Mouse (Mus musculus) limb, embryonic 14.5 days (tissue): Measurements from ENCODE around the gene Pcbp3. TPM values are rescaled to one million over a fixed set of nuclear protein-coding genes. Genes with fewer than 3 reads are reported as not detected.

Source experiments
- ATAC-seq: fragments of 200-750 bp; cut with Nextera tagmentation; 2 replicates; pipeline ENCODE4 v1.8.0; 2017; ENCODE audit warnings: low read depth, moderate number of reproducible peaks, moderate TSS enrichment; ENCODE audit not compliant: low FRiP score
- DNase-seq: peaks from one replicate; pipeline ENCODE4 v3.0.0-alpha.2; 2015; ENCODE audit warnings: low spot score
- H3K27ac ChIP-seq: fragments of 300-500 bp; sonication (generic); replicated peaks from 2 replicates; pipeline ENCODE4 v1.5.1; 2014; ENCODE audit warnings: low read depth, mild to moderate bottlenecking, low read length, moderate library complexity, mixed read lengths
- H3K27me3 ChIP-seq: fragments of 300-500 bp; sonication (generic); 2 replicates; pipeline ENCODE4 v1.6.1; 2014; ENCODE audit warnings: low read length, mixed read lengths; ENCODE audit not compliant: control insufficient read depth, insufficient read depth
- H3K36me3 ChIP-seq: fragments of 300-500 bp; sonication (generic); 2 replicates; pipeline ENCODE4 v1.6.1; 2014; ENCODE audit warnings: mild to moderate bottlenecking, low read length, moderate library complexity, mixed read lengths; ENCODE audit not compliant: control insufficient read depth, insufficient read depth
- H3K4me1 ChIP-seq: fragments of 300-500 bp; sonication (generic); 2 replicates; pipeline ENCODE4 v1.6.1; 2014; ENCODE audit warnings: antibody characterized with exemption, low read length, mixed read lengths; ENCODE audit not compliant: control insufficient read depth, insufficient read depth
- H3K4me2 ChIP-seq: fragments of 300-500 bp; sonication (generic); replicated peaks from 2 replicates; pipeline ENCODE4 v1.6.1; 2014; ENCODE audit warnings: low read depth, mild to moderate bottlenecking, low read length, moderate library complexity; ENCODE audit not compliant: severe bottlenecking
- H3K4me3 ChIP-seq: fragments of 300-500 bp; sonication (generic); replicated peaks from 2 replicates; pipeline ENCODE4 v1.5.1; 2014; ENCODE audit warnings: low read length
- H3K9ac ChIP-seq: fragments of 300-500 bp; sonication (generic); 2 replicates; pipeline ENCODE4 v1.6.1; 2014; ENCODE audit warnings: mild to moderate bottlenecking, low read depth, low read length, moderate library complexity; ENCODE audit not compliant: severe bottlenecking
- H3K9me3 ChIP-seq: fragments of 300-500 bp; sonication (generic); 2 replicates; pipeline ENCODE4 v1.6.1; 2016; ENCODE audit warnings: low read length; ENCODE audit not compliant: control insufficient read depth
- POLR2A ChIP-seq: fragments of 200-500 bp; IDR thresholded peaks from 2 replicates; pipeline ENCODE4 v1.8.0; 2012; ENCODE audit warnings: inconsistent platforms, mild to moderate bottlenecking, moderate library complexity, borderline replicate concordance; ENCODE audit not compliant: insufficient read depth, insufficient read length; ENCODE audit errors: extremely low read depth
- WGBS: fragments of 180-500 bp; shearing (Covaris S2); extraction: QIAGEN DNeasy Blood & Tissue Kit; methylation state at CpG from one replicate; pipeline ENCODE4 v1.1.7; 2014; 5-methylcytosine and 5-hydroxymethylcytosine counted together
- polyA plus RNA-seq, 2 experiments: library from polyadenylated mRNA; depleted of rRNA in 1 of 2; stranded (reverse) in 1 of 2; unstranded in 1 of 2; fragments of >200 nt; fragmentation: Nextera tagmentation in 1 of 2; extraction: Ambion mirVana in 1 of 2; gene quantifications; 2 replicates each; pipeline versions ENCODE4 v1.2.1 to v1.2.3; 2012 to 2014

The Pcbp3 gene
- polyA plus RNA-seq, 2 experiments = 11.5 to 16.4 TPM

GRCm38 (mm10) chr10:76835497-76836357 lies 126.0 kb downstream of the Pcbp3 start:
- H3K36me3 ChIP-seq = no peaks in the 10 kb centered on the region
- H3K4me1 ChIP-seq = peaks cover 5% of the 10 kb centered on the region; the same call in 1 of the 2 replicates
- ATAC-seq = peak; percentile 75
- H3K27me3 ChIP-seq = no peaks in the 10 kb centered on the region
- no peak overlapping the region for H3K4me3 ChIP-seq
- no peaks in the 10 kb centered on the region for H3K9me3 ChIP-seq
- WGBS = 47% methylated on average over 14 of the region's 14 CpGs
- H3K9ac ChIP-seq = no peak overlapping the region
- TF ChIP-seq POLR2A = no peak
- no peak overlapping the region for H3K4me2 ChIP-seq
- peak; percentile 90 for DNase-seq
- H3K27ac ChIP-seq = no peak overlapping the region

- ATAC-seq (no peak), DNase-seq (no peak)
- no peaks in the 10 kb centered on the region for H3K9me3 ChIP-seq
- no peak overlapping the region for H3K4me2 ChIP-seq
- TF ChIP-seq POLR2A = no peak
- 75% methylated on average over 1 of the region's 1 CpGs for WGBS
- H3K27ac ChIP-seq = no peak overlapping the region
- H3K9ac ChIP-seq = no peak overlapping the region
- H3K27me3 ChIP-seq = no peaks in the 10 kb centered on the region
- no peak overlapping the region for H3K4me3 ChIP-seq
- peaks cover 5% of the 10 kb centered on the region; the same call in 1 of the 2 replicates for H3K4me1 ChIP-seq
- H3K36me3 ChIP-seq = no peaks in the 10 kb centered on the region
Measured at GRCm38 (mm10) chr10:76832841-76833240, 128.8 kb downstream of the Pcbp3 start.

- H3K4me3 ChIP-seq = no peak overlapping the region
- no peak overlapping the region for H3K27ac ChIP-seq
- ATAC-seq (no peak), DNase-seq (no peak)
- H3K9me3 ChIP-seq = no peaks in the 10 kb centered on the region
- peaks cover 5% of the 10 kb centered on the region; the same call in 1 of the 2 replicates for H3K4me1 ChIP-seq
- no peak overlapping the region for H3K9ac ChIP-seq
- no peaks in the 10 kb centered on the region for H3K36me3 ChIP-seq
- H3K27me3 ChIP-seq = no peaks in the 10 kb centered on the region
- TF ChIP-seq POLR2A = no peak
- 85% methylated on average over 2 of the region's 2 CpGs for WGBS
- no peak overlapping the region for H3K4me2 ChIP-seq
Measured at GRCm38 (mm10) chr10:76831915-76832314, 129.8 kb downstream of the Pcbp3 start.

GRCm38 (mm10) chr10:76831151-76831550 lies 130.5 kb downstream of the Pcbp3 start:
- Histone ChIP-seq H3K9me3 (no peaks in the 10 kb centered on the region), H3K36me3 (no peaks in the 10 kb centered on the region), H3K27ac (no peak overlapping the region), H3K4me2 (no peak overlapping the region), H3K9ac (no peak overlapping the region), H3K4me3 (no peak overlapping the region), H3K4me1 (peaks cover 4% of the 10 kb centered on the region; the same call in 1 of the 2 replicates), H3K27me3 (no peaks in the 10 kb centered on the region)
- DNase-seq = no peak
- no peak for ATAC-seq
- TF ChIP-seq POLR2A = no peak
- 83% methylated on average over 1 of the region's 1 CpGs for WGBS

GRCm38 (mm10) chr10:76828936-76829335 lies 132.8 kb downstream of the Pcbp3 start:
- Histone ChIP-seq H3K27ac (no peak overlapping the region), H3K36me3 (no peaks in the 10 kb centered on the region), H3K27me3 (no peaks in the 10 kb centered on the region), H3K4me1 (no peaks in the 10 kb centered on the region), H3K4me3 (no peak overlapping the region), H3K9me3 (no peaks in the 10 kb centered on the region), H3K9ac (no peak overlapping the region), H3K4me2 (no peak overlapping the region)
- DNase-seq (no peak), ATAC-seq (no peak)
- TF ChIP-seq POLR2A = no peak
- WGBS = 91% methylated on average over 4 of the region's 4 CpGs
